Mouse (Mus musculus): ENCODE results near the gene F9. TPM values are rescaled to one million over a fixed set of nuclear protein-coding genes. Genes with fewer than 3 reads are reported as not detected.
"Not testable (repeated sequence)": the region's sequence is repeated elsewhere in the genome, so short reads cannot be mapped to it uniquely, and the experiment has no call there.

F9 gene
- not detected in 2 replicates for polyA plus RNA-seq (2012; rRNA removed)

GRCm38 (mm10) chrX:59999221-60000083 lies at the start of gene F9:
Gene F9, plus strand, starts transcription at chrX:59999464.
- no peak for DNase-seq (ENCODE audit: low read depth)

GRCm38 (mm10) chrX:59969767-59970166 lies 29.5 kb upstream of the F9 start:
- not testable (repeated sequence) for DNase-seq (ENCODE audit: low read depth)

GRCm38 (mm10) chrX:60000084-60000443 lies 800 bp downstream of the F9 start:
- DNase-seq (ENCODE audit: low read depth), result no peak

DNA sequence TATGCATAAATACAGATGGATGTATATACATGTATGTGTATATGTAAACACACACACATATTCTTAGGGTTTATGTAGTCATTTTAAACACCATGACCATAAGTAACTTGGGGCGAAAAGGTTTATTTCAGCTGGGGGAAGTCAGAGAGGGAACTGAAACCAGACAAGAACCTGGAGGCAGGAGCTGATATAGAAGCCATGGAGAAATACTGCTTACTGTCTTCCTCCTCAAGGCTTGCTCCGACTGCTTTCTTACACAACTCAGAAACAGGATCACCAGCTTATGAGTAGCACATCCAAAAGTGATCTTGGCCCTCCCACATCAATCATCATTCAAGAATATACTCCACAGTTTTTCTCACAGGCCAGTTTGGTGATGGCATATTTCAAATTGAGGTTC lies 2.2 kb downstream of the F9 start:
- DNase-seq (ENCODE audit: low read depth), result no peak

GRCm38 (mm10) chrX:60013084-60013676 lies 13.9 kb downstream of the F9 start:
- no peak for DNase-seq (ENCODE audit: low read depth)

GRCm38 (mm10) chrX:60014588-60014987 lies 15.3 kb downstream of the F9 start:
- no peak for DNase-seq (ENCODE audit: low read depth)

GRCm38 (mm10) chrX:60021007-60021406 lies 21.7 kb downstream of the F9 start:
- no peak for DNase-seq (ENCODE audit: low read depth)

DNA sequence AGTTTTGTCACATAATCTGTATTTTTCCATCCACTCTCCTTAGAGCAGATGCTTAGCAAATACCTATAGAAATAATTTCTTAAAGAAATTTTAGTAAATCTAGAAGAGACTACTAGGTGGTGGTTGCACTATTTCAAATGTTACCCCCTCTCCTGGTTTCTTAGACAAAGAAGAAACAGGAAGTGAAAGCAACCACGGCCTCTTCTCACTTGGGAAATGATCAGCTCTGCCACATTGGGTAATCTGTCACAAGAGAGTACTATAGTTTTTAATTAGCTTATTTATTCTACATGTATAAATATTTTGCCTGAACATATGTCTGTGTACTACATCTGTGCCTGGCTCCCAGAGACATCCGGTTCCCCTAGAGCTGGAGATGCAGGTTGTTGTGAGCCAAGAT lies 22.3 kb downstream of the F9 start:
- DNase-seq (ENCODE audit: low read depth), result no peak

GRCm38 (mm10) chrX:60026654-60027053 lies 27.4 kb downstream of the F9 start:
- no peak for DNase-seq (ENCODE audit: low read depth)

DNA sequence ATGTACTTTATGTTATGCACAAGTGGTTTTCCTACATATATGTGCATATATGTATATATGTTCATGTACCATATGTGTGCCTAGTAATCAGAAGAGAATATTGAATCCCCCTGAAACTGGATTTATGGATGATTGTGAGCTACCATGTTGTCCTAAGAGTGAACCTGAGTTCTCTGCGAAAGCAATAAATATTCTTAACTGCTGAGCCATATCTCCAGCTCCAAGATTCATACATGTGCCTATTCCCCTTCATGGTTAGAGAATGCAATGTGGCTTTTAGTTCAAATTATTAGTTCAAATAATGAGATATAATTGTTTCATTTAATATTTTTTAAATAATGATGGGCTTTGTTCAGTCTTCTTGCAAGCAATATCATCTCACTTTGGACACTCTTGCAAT lies 55.5 kb downstream of the F9 start:
- DNase-seq (ENCODE audit: low read depth), result no peak

DNA sequence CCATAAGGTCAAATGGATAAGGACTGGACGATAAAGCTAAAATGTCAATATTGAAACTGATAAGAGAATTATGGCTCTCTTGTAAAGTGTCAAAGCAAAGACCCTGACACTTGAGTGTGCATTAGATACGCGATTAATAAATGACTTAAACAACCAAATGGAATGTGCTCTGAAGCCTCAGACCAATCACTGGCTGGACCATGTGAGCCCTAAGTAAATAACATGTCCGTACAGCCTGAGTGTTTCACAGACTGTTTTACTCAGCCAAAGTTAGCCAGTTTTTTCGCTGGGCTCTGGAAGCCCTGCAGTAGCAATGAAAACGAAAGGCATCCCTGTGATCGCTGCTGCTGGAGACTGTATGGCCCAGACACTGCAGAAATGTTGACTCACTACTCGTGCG lies 55.9 kb downstream of the F9 start:
- no peak for DNase-seq (ENCODE audit: low read depth)

DNA sequence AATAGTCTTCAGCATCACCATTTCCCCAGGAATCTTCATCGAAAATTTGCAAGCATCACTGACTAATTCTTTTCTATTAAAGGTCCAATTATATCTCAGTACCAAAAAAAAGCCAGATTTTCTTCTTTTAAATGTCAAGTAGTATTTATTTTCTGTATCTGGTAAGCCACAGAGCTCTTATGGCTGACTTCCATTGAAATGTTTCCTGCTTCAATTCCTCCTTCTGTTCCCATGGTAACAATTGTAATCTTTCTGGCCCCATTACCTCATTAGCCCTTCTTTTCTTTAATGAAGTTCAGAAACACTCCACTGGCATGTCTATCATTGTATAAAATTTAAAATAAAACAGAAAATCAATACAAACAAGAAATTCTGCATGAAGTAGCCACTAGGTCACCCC lies 76.1 kb downstream of the F9 start:
- DNase-seq (ENCODE audit: low read depth), result no peak

Other genes starting within 250 kb of the F9 start
- 0.78 and 1.0 TPM in 2 replicates for gene Mcf2, start 179.6 kb downstream of the F9 start, polyA plus RNA-seq (2012; rRNA removed)